Mouse (Mus musculus) forelimb bud, embryonic 11.5 days (tissue): ENCODE measurements around the gene Pinlyp.
A peak's percentile ranks its signal among the peaks of the same experiment; 100 is the strongest.

Experiments used
- DNase-seq: peaks from one replicate; pipeline ENCODE4 v3.0.0-alpha.2; 2012; ENCODE audit warnings: low read depth, low spot score

Pinlyp gene

DNA sequence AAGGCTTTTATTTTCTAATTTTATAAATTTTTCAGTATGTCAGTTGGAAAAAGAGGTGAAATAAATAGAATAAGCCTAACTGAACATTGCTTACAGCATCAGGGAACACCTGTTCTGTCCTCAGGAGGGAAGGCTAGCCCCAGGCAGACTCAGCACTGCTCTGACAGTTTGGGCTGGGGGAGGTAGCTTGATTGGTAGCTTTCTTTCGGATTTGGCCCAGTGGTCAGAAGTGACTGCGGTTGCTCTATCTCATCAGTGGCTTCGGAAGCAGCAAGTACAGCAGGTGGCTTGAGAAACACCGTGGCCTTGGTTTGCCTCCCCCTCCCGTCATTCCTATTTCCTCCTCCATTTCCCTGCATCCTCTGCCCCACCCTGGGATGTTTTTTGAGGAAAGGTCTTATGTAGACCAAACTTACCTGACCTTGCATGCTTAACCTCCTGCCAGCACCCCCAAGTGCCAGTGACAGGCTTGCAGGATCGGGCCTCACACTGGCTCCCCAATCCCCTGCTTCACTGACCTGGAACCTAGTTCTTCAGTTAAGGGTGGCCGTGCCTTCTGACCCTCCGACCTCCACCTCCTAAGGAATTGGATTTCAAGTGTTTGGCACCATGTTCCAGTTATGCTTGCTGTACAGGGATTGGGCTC lies 17.4 kb upstream of the Pinlyp start:
- no peak for DNase-seq

DNA sequence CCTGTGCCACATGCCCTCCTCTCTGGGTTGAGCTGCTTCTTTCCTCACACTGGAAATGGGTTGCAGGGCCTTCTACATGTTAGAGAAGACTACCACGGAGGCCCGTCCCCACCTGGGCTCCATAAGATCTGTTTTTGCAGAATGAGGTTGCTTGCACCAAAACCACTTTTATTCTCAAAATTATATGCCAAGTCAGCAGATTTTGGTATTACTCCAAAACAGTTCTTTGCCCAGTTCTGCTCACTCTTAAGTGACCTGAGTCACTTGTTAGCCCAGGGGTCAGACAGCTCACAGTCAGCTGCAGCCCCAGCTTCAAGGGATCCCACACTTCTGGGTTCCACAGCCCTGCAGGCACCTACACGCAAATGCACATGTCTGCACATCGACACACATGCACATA lies 15.5 kb upstream of the Pinlyp start:
- DNase-seq: no peak

DNA sequence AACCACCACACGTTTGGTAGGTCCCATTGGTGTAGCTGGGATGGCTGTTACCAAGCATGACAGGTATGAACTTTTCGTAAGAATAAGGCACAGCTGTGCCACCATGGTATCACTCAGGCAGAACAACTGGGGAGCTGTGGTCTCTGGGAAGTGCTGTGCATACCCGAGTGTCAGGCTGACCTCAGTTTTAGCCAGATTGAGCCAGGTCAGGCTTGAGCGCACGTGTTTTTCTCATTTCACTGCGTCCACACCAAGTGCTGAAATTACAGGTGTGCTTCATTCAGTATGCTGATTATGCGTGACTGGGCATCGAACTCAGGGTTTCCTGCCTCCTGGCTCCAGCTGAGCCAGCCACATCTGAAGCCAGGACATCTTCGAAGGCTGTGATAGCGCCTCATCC lies 9.9 kb upstream of the Pinlyp start:
- no peak for DNase-seq

DNA sequence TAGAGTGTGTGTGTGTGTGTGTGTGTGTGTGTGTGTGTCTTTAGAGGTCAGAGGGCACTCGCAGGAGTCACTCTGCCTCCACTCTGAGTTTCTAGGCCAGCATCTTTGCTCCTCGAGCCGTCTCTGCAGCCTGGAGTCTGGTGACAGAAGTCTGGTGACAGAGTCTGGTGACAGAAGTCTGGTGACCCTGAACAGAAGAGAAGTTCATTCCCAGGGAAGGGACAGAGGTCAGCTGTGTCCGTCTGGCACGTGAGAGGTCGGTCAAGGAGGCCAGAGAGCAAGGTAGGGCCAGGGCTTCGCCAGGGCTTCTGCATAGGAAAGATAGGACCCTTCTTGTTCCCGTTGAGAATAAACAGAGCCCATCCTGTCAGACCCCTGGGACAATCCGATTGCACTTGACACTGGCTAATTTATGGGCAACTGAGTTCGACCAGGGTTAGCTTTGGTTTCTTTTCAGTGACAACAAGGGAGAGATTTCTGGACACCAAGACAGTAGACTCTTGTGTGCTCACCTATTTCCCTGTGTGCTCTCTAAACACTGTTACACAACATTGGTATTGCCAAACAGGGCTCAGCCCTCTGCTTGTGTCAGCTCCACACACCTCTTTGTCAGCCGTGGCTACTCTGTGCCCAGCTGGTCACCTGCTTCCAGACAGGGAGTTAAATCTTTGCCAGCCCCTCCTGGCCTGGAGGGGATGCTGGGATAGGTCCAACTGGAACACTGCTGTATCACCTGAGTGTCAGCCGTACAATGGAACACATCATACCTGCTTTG lies 6.3 kb upstream of the Pinlyp start:
- DNase-seq: no peak

DNA sequence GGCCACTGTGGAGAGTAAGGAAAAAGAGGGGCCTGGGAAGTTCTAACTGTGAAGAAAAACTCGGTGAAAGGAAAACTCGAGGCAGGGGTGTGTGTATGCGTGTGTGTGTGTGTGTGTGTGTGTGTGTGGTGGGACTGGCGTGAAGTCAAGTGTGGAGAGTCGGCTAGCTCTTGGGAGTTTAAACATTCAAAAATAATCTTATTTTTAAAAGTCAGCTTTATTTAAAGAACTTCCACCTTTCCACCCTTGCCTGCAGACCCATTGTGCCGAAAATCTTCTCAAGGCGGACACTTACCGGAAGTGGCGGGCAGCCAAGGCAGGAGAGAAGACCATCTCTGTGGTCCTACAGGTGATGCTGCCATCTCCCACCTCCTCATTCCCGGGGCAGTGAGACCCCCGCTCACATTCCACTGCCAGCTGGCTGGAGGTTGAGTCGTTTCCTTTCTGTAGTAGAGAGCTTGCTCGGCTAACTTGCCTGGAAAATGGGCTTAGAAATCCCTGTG lies 1.7 kb upstream of the Pinlyp start:
- no peak for DNase-seq

DNA sequence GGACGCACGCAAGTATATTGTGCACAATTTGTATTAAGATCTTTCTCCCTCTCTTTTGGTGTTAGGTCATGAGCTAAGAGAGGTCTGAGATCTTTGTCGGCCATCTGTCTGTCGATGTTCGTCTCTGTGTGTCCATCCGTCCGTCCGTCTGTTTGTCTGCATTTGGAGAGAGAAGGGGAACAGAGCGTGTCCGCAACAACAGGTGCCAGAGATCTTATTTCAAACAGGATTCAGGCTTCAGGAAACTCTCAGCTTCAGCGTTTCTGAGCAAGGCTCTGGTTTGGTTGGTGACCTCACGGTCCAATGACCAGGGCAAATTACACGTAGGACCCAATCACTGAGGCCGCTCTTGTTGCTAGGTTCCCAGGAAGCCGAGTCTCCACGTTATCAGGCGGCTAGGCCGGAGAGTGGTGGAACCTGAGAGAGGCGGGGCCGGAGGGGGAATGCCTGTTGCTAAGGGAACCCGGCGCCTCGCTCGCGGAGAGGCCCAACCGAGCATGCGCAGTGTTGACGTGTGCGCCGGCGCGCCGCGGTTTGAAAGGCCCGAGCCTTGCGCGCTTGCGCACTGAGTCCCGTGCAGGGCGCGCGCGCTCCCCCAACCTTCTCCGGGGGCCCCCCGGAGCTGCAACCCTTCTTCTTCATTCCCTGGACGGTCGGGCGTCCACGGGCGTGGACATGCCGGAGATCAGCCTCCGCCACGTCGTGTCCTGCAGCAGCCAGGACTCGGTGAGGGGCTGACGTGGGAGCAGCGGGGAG lies 894 bp upstream of the Pinlyp start:
- DNase-seq: peak; percentile 99

DNA sequence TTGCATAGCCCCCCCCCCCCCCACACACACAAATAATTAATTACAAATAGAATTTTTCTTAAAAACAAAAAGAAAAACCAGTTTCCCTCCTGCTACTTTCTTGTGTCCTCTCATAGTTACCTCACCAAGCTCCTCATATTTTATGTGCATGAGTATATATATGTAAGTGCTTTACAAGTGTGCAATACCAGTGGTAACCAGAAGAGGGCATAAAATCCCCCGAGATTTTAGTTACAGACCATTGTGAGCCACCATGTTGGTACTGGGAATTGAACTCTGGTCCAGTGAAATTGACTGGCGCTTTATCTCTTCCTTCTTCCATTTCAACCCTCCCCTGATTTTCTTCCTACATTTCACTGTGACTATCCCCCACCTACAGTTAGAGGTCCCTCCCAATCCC lies 1.4 kb downstream of the Pinlyp start:
- DNase-seq: no peak

DNA sequence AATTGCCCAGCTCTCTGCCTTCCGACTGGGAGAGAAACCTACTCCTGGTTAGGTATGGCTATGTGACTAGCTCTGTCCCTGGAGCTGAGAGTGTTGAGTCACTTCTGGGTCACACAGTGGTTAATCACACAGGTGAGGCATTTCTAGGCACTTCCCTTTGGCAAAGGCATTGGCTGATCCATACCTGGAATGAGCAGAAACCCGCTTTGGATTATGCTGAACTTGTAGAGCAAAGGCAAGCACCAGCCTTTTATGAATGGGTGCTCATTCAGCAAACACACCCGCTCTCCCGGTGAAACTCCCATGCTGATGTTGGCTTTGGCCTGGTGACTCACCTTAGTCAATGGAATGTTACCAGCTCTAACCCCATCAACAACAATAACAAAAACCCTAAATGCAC lies 6.2 kb downstream of the Pinlyp start:
- DNase-seq: no peak

DNA sequence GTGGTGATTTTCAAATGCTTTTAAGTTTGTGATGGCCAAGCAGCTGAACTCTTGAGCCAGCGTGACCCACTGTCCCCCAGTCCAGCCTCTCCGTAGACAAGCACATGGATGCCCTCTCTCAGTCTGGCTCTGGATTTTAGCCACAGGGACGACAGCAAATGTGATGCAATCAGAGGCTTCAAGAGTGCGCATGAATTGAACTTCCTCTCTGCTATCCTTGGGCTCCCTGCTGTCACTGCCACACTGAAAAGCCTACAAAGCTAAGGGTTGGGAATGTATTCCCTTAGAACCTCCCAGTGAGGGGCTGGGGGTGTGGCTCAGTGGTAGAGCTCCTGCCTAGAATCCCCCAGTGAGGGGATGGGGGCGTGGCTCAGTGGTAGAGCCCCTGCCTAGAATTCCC lies 7.2 kb downstream of the Pinlyp start:
- no peak for DNase-seq

DNA sequence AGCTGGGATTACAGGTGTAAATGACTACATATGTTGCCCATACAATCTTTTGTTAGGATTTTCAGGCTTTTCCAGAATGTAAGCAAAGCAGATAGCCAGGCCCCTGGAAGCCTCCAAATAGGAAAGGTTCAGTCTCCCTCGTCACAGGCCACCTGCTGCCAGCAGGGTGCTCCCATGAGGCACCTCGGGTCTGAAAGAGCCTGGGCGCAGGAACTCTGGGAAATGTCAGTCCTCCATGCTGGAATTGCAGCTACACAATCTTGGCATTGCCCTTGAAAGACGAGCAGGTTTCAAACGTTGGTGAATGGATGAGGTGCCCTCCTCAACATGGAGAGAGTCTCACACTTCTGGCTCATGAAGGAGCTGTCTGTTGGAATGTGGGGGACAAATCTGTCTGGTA lies 7.8 kb downstream of the Pinlyp start:
- no peak for DNase-seq

DNA sequence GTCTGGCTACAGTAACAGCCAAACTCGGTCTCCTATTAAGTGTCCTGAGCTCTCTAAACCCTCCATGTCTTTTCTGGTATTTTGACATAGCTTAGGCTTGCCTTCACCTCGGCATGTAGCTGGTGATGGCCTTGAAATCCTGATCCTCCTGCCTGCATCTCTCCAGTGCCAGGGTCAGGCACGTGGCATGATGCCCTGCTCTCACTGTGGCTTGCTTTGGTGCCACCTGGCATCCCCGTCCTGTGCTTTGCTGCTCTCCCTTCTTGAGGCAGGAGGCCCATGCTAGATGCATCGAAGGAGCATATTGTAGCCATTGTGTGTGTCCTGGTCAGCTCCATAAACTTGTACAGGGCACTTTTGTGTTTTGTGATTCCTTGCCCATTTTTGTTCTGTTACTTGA lies 8.3 kb downstream of the Pinlyp start:
- no peak for DNase-seq

DNA sequence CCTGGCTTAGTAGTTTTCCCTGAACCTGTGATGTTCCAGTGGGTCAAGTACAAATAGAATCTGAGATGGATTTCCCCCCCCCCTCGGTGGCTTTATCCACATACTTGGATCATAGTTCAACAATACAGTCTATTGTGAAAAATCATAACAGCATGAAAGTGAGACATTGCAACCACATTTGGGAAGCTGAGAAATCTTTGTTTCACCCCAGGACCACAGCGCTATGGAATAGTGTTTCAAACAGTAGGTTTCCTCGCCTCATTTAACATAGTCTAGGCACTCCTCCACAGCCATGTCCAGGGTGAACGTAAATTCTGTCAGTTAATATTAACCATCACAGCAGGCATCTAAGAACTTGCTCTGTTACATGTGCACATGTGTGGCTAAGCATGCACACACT lies 8.8 kb downstream of the Pinlyp start:
- DNase-seq: no peak

DNA sequence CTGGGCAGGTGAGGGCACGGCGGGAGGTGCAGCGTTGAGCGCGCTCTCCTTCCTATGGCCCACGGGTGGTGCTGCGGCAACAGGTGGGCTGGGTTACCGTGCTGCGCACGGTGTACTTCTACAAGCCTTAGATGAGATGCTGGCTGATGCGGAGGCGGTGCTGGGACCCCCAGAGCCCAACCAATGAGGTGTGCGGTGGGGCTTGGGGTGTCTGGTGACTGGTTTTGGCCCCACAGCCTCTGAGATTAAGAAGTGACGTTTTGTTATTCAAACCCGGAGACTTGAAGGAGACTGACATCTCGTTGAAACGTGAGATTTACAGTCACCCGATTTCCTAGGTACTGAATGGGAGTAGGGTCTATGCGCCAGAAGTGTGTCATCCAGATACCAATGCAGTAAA lies 11.6 kb downstream of the Pinlyp start:
- DNase-seq: no peak

DNA sequence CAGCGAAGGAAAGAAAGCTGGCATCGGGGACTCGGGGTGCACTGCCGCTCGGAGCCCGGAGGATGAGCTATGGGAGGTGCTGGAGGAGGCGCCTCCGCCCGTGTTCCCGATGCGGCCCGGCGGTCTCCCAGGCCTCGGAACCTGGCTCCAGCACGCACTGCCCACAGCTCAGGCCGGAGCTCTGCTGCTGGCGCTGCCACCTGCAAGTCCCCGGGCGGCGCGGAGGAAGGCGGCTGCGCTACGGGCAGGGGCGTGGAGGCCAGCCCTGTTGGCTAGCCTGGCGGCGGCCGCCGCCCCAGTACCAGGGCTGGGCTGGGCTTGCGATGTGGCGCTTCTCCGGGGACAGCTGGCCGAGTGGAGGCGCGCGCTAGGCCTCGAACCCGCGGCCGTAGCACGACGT lies 12.1 kb downstream of the Pinlyp start:
- no peak for DNase-seq

DNA sequence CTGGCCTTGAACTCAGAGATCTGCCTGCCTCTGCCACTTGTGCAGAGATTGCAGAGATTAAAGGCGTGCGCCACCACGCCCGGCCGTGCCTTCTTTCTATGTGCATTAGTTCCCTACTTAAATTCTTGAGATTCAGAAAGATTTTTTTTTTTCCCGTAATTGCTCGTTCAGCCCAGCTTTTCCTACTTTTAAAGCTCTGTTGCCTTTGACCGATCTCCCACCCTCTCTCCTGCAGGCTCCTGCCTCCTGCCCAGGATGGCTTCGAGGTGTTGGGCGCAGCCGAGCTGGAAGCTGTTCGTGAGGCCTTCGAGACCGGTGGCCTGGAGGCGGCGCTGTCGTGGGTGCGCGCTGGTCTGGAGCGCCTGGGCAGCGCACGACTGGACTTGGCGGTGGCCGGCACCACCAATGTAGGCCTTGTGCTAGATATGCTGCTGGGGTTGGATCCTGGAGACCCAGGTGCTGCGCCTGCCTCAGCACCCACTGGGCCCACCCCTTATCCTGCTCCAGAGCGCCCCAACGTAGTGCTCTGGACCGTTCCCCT lies 12.8 kb downstream of the Pinlyp start:
- no peak for DNase-seq

DNA sequence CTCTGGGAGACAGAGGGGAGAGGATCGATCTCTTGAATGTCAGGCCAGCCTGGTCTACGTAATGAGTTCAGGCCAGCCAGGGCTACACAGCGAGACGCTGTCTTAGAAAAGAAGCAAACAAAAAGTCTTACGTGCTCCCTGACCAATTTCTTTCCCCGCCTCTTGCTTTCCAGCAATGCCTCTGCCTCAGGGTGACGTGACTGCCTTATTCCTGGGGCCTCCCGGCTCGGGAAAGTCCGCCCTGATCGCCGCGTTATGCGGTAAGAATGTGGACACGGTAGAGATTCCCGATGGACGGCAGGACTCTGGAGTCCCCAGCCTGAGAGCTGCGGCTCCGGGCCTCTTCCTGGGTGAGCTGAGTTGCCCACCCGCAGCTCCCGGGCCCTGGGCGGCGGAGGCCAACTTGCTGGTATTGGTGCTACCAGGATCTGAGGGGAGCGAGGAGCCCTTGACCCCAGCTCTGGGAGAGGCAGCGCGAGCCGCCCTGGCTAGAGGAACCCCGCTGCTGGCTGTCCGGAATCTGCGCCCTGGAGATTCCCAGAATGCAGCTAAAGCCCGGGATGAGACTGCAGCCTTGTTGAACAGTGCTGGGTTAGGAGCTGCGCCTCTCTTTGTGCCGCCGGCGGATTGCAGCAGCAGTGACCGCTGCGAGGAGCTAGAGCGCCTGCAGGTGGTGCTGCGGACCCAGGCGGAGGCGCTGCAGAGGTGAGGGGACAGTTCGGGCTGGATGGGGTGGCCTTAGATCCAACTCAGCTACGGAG lies 14.5 kb downstream of the Pinlyp start:
- DNase-seq: peak; percentile 66

DNA sequence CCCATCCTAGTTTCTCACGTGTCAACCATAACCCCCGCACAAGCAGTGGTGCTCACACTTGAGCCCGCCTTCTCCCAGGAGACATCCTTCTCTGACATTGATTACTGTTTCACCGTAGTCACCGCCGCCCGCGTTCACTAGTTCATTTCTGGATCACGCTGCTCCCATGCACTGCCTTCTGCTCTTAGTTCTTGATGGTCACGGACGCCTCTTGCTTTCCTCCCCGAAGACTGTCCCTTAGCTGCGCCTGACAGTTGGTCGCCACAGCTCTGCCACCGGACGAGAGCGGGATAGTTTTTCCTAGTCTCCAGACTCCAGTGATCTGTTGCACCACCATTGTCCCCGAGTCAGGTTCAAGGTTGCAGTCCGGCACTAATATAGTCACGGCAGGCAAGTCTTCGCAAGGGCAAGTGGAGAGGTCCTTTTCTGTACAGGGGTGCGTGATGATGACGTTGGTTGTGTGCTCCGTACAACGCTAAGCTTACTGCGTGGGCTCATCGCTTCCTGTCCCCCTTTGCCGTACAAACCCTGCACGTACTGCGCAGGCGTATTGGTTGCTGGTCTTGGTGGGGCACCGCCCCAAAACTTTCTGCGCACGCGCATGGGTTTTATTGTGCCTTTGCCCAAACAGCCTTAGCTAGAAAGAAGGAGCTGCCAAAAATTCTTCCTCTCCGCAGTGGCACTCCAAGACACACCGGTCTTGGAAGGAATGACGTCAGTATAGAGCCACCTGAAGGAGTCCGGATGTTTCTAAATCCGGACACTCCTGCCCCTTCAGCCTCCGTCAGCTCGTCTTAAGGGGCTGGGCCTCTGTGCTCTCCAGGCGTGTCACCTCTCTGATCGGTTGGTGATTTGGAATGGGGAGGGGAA lies 15.6 kb downstream of the Pinlyp start, which contains the start of gene Irgq:
Gene Irgq (plus strand): TSS at position 628 of the 870 bp plus-strand sequence.
- DNase-seq: peak; percentile 100

DNA sequence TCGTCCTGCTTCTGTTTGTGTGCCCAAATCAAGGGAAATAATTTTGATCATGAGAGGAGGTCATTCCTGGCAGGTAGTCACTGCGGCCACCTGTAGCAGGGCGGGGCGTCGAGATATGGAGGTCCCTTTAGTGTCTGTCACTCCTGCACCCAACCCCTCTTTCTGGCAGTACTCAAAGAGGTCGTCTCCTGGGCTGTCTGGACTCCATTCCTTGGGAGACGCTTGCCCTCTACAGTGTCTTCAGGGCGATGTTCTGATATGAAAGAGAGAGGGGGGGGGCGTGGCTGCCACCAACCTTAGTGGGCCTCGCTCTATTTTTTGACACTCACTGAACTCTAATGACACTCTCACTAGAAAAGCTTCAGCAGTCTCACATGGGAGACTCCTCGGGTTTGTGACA lies 16.3 kb downstream of the Pinlyp start:
- DNase-seq: no peak

DNA sequence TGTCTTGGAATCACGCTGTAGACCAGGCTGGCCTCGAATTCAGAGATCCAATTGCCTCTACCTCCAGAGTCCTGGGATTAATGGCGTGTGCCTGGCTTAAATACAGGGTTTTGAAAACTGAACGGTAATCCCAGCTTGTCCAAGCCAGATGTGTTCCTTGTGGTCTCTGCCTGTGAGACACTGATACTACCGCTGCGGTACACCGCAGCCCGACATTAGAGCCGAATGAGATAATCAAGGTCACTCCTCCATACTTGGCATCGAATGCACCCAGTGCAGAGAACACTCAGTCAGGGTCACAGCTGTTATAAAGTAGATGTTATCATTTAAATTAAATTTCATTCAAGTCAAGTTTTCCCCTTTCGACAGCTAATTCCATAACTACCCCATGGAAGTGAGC lies 17.1 kb downstream of the Pinlyp start:
- DNase-seq: no peak

DNA sequence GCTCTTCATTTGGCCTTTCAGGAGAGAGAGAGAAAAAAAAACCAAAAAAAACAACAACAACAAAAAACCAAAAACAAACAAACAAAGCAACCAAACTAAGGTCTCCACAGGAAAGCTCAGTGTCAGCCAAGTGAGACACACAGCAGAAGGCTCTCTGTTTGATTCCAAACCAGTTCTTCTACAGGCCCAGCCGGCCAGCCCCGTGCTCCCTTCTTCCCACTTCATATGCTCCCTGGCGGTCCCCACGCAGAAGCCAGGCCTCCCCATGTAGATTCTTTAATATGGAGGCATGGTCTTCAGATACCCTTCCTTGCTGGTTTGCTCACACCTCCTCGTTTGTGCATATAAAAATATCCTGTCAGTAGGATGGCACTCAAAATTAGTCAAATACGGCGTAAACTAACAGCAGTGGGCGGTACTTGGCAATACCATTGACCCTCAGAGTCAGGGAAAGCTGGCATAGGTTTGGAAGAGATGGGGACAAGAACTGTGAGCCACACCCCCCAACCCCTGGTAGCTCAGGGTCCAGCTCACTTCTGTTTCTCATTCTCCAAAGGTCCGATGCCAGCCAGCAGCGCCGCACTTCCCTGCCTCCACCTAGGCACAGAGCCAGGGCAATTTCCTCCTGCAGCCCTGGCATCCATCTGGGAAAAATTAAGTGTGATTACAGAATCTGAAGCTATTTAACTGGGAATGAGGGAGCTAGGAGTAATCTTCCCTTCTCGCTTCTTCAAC lies 20.1 kb downstream of the Pinlyp start:
- DNase-seq: no peak
